Mouse (Mus musculus) large intestine, adult 2 months (tissue): ENCODE data around the gene 4930415L06Rik. TPM values are rescaled to one million over a fixed set of nuclear protein-coding genes. Genes with fewer than 3 reads are reported as not detected.

Experiments used
- DNase-seq: peaks from one replicate; pipeline ENCODE4 v3.0.0-alpha.2; 2012; ENCODE audit warnings: low read depth, low spot score
- whole genome bisulfite sequencing: fragments of 180-500 bp; shearing (Covaris S2); methylation state at CpG from one replicate; pipeline ENCODE4 v1.1.7; 2018; 5-methylcytosine and 5-hydroxymethylcytosine counted together
- polyA plus RNA-seq: library from polyadenylated mRNA; depleted of rRNA; stranded (reverse); fragments of >200 nt; gene quantifications from 2 replicates; pipeline ENCODE4 v1.2.3, GENCODE M21; 2012; rRNA removed

Gene 4930415L06Rik
- polyA plus RNA-seq = not detected in 2 replicates

DNA sequence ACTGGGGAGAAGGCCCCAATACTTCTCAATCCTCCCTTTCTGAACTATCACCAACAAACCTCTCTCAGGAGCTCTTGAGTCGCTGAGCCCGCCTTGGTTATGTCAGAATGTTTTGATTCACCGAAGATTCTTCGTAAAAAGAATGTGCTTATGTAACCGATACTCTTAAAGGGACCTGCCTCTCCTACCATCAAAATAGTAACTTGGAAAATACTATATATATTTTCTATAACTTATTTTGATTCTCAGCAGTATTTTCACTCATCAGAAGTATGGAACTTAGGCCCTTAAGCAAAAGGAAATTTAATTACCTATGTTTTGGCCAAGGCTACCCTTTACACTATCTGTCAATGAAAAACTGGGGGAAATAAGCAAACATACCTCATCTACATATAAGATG lies at the start of gene 4930415L06Rik:
TSS of gene 4930415L06Rik (minus strand) at position 101 of the 400 bp plus-strand sequence.
- WGBS = 77% methylated on average over 5 of the region's 5 CpGs
- DNase-seq = no peak

- DNase-seq = no peak
These were observed 46.0 kb upstream of the 4930415L06Rik start for GRCm38 (mm10) chrX:89978621-89979020.

GRCm38 (mm10) chrX:89904871-89905270 lies 27.8 kb downstream of the 4930415L06Rik start:
- WGBS = 29% methylated on average over 1 of the region's 1 CpGs
- DNase-seq = no peak

Other genes starting within 250 kb of the 4930415L06Rik start
- gene 4932429P05Rik, start 180.6 kb downstream of the 4930415L06Rik start, polyA plus RNA-seq = not detected in 2 replicates